Mouse (Mus musculus): ENCODE measurements around the gene Chmp6. TPM values are rescaled to one million over a fixed set of nuclear protein-coding genes. Genes with fewer than 3 reads are reported as not detected.

Gene Chmp6
- polyA plus RNA-seq, 2 experiments, result 55.8 to 96.0 TPM

DNA sequence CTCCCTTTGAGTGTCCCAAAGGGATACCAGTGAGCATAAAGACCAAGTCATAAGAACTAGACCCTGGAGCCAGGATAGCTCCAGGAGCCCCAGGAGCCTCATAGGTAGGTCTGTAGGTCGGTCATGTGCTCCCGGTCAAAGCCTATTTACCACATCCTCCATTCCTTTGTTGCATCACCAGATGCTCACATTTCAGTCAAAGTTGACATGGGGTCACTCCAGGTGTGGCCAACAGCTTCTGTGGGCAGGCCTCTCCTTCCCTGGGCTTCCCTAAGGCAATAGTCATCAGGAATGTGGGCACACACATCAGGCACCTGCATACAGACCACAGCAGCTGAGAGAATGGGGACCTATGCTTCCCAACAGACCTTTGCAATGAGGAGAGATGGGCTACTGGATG, 54.7 kb downstream of the Chmp6 start:
- 62% methylated on average over 2 of the region's 2 CpGs for WGBS
- TF ChIP-seq POLR2A (IDR thresholded peaks at IDR 0.05; ENCODE audit: borderline replicate concordance, extremely low read depth, insufficient read depth, insufficient read length), result no peak
- DNase-seq (ENCODE audit: low spot score) (no peak), ATAC-seq (ENCODE audit: low FRiP score, low read depth) (no peak)
- peaks cover 6% of the 10 kb centered on the region; the same call in 1 of the 2 replicates for H3K36me3 ChIP-seq (ENCODE audit: control insufficient read depth, insufficient read depth, low read length)
- no peak overlapping the region for H3K4me2 ChIP-seq (replicated peaks; ENCODE audit: low read depth, low read length, severe bottlenecking)
- H3K4me3 ChIP-seq (replicated peaks; ENCODE audit: low read length), result no peak overlapping the region
- no peaks in the 10 kb centered on the region for H3K9me3 ChIP-seq (ENCODE audit: control insufficient read depth, low read length)
- no peak overlapping the region for H3K27ac ChIP-seq (replicated peaks; ENCODE audit: low read depth, low read length)
- H3K9ac ChIP-seq (ENCODE audit: low read depth, low read length, severe bottlenecking), result no peak overlapping the region
- no peaks in the 10 kb centered on the region for H3K4me1 ChIP-seq (ENCODE audit: control insufficient read depth, insufficient read depth, low read length)
- H3K27me3 ChIP-seq (ENCODE audit: control insufficient read depth, insufficient read depth, low read length), result no peaks in the 10 kb centered on the region

Other genes with a start within 250 kb of the Chmp6 start
- gene Baiap2, start 29.3 kb downstream of the Chmp6 start, polyA plus RNA-seq (2012; rRNA removed), result 29.5 and 36.5 TPM in 2 replicates
- gene Baiap2, start 29.3 kb downstream of the Chmp6 start, polyA plus RNA-seq (2014; fragmentation: Nextera tagmentation; extraction: Ambion mirVana), result 23.4 and 28.1 TPM in 2 replicates
- gene Aatk, start 133.7 kb downstream of the Chmp6 start, polyA plus RNA-seq (2012; rRNA removed), result 14.8 and 19.0 TPM in 2 replicates
- 5.9 and 8.1 TPM in 2 replicates for gene Aatk, start 133.7 kb downstream of the Chmp6 start, polyA plus RNA-seq (2014; fragmentation: Nextera tagmentation; extraction: Ambion mirVana)
- 26.6 and 31.7 TPM in 2 replicates for gene Cep131, start 173.4 kb downstream of the Chmp6 start, polyA plus RNA-seq (2012; rRNA removed)
- 23.3 and 23.8 TPM in 2 replicates for gene Cep131, start 173.4 kb downstream of the Chmp6 start, polyA plus RNA-seq (2014; fragmentation: Nextera tagmentation; extraction: Ambion mirVana)
- gene Tepsin, start 185.3 kb downstream of the Chmp6 start, polyA plus RNA-seq (2012; rRNA removed), result 50.4 and 61.9 TPM in 2 replicates
- 14.8 and 17.1 TPM in 2 replicates for gene Tepsin, start 185.3 kb downstream of the Chmp6 start, polyA plus RNA-seq (2014; fragmentation: Nextera tagmentation; extraction: Ambion mirVana)
- 33.9 and 40.0 TPM in 2 replicates for gene Ndufaf8, start 185.5 kb downstream of the Chmp6 start, polyA plus RNA-seq (2012; rRNA removed)
- 81.2 and 85.2 TPM in 2 replicates for gene Ndufaf8, start 185.5 kb downstream of the Chmp6 start, polyA plus RNA-seq (2014; fragmentation: Nextera tagmentation; extraction: Ambion mirVana)
- gene Slc38a10, start 237.9 kb downstream of the Chmp6 start, polyA plus RNA-seq (2012; rRNA removed), result 92.3 and 134 TPM in 2 replicates
- 71.9 and 76.1 TPM in 2 replicates for gene Slc38a10, start 237.9 kb downstream of the Chmp6 start, polyA plus RNA-seq (2014; fragmentation: Nextera tagmentation; extraction: Ambion mirVana)